Mouse (Mus musculus): ENCODE data around the gene Fyttd1.
"Not testable (repeated sequence)": the region's sequence is repeated elsewhere in the genome, so short reads cannot be mapped to it uniquely, and the experiment has no call there.

The Fyttd1 gene

GRCm38 (mm10) chr16:32877343-32878156 lies at the start of gene Fyttd1, which contains the start of gene Rubcn:
Gene Fyttd1 (plus strand): TSS chr16:32877500.
Gene Rubcn (minus strand): TSS chr16:32877766.
- DNase-seq = peak; percentile 96

- no peak for DNase-seq
These were observed 48.2 kb upstream of the Fyttd1 start for GRCm38 (mm10) chr16:32829104-32829503.

GRCm38 (mm10) chr16:32831501-32831900 lies 45.8 kb upstream of the Fyttd1 start:
- DNase-seq = no peak

- no peak for DNase-seq
These were observed 30.2 kb upstream of the Fyttd1 start for GRCm38 (mm10) chr16:32847103-32847502.

GRCm38 (mm10) chr16:32849042-32849830 lies 28.1 kb upstream of the Fyttd1 start:
- no peak for DNase-seq

GRCm38 (mm10) chr16:32853492-32854049 lies 23.7 kb upstream of the Fyttd1 start:
- no peak for DNase-seq

GRCm38 (mm10) chr16:32854050-32854571 lies 23.2 kb upstream of the Fyttd1 start:
- DNase-seq = no peak

GRCm38 (mm10) chr16:32856751-32857150 lies 20.5 kb upstream of the Fyttd1 start:
- no peak for DNase-seq

GRCm38 (mm10) chr16:32858356-32858755 lies 18.9 kb upstream of the Fyttd1 start:
- DNase-seq = no peak

DNA sequence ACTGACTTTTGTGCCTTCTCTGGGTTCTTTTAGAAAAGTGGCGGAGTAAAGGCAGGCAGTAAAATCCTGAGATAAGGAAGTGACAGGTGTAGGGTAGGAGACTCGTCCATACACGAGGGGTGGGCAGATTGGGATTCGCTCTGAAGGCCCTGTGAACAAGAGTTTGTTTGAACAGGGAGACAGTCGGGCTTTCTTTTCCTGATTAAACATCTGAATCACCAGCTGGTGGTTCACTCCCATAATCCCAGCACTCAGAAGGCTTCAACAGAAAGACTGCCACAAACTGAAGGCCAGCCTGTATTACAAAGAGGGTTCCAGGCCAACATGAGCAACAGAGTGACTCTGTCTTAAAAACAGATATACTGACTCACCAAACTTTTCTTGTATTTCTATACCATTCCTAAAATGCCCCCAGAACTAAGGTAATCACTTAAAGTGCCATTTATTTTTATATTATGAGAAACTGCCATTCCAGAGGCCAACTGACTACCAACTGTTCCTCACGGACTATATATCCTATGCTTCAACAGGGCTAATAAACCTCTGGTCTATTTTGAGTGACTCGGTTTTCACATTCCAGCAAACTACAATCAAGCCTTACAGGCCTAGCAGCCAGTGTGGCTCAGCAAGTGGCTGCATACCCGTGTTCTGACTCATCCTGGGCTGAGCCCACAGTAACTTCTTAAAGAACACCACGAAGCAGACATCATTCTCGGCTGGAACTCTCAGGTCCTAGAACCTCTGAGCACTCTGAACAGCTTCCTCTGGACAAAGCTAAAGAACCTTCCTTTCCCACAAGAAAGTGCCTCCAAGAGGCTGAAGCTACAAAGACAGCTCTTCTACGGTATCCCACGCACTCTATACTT lies 18.3 kb upstream of the Fyttd1 start:
- DNase-seq = no peak

GRCm38 (mm10) chr16:32861813-32862385 lies 15.4 kb upstream of the Fyttd1 start:
- no peak for DNase-seq

DNA sequence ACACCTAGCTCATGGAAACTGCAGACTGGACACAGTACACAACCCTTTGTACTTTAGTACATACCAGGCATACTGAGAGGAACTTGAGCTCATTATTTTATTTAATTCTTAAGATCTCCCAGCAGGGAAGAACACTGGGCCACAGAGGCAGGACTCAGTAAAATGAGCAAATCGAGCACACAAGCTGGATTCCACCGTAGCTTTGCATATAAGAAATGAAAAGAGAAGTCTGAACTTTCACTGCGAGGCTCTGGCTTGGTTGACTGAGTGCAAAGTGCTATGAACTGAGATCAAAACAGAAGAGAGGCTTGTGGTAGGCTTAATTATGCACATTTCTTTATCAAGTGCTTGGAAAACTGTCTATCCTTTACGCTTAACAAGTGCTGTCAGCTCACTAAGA lies 11.9 kb upstream of the Fyttd1 start:
- DNase-seq = no peak

DNA sequence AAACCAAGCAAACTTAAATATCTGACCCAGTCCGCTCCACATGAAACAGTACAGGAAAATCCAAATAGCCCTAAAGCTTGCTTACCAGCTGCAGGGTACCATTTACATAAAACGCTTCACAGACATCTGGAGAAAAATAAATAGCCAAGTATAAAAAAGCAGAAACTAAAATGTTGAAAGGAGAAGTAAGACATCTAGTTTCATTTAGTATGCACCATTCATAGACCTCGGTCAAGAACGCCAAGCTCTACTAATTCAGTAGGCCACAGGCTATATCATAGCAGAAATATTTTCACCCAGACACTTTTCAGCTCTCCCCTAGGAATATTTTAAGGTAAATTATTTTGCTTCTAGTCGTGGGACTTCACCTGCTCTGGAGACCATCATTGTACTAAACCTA lies 10.6 kb upstream of the Fyttd1 start:
- no peak for DNase-seq

DNA sequence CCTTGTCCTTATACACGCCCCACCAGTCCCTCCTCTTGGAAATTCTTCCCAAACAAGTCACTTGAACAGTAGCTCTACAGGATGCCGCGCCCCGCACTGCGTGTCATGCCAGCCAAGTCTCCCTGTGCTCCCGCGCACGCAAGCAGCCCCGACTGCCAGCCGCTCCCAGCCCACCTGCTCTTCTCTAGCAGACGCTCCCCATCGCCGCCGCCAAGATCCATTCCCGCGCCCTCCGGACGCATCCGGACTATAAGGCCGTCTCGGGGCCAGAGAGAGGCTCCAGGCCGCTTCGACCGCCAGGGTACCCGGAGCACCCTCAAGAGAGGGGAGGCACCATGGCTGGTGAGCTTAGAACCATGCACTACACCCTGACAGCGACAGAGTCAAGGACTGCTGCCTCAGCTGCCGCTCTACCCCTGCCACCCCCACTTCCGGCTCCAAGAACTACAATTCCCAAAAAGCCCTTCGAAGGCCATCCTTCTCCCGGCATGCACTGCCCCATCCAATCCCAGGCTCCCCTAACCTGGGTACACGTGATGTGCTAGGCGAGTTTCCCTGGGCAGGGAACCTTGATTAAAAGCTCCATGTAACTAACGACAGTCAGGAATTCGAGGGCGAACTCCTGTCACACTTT lies 9.3 kb upstream of the Fyttd1 start:
- peak; percentile 92 for DNase-seq

GRCm38 (mm10) chr16:32870231-32870630 lies 7.1 kb upstream of the Fyttd1 start:
- no peak for DNase-seq

DNA sequence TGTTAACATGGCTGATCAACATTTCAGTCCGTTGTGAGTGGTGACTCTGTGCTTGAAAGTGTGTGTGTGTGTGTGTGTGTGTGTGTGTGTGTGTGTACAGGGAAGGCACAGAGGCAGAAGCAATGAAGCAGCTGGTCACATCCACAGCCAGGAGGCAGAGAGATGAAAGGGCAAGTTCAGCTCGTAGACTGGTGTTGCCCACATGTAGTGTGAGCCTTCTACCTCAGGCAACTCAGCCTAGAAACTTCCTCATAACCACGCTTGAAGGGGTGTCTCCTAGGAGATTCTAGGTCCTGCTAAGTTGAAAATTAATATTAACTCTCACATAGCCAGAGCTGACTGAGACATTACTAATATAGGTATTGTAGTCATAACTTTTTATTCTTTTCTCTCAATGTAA lies 3.9 kb upstream of the Fyttd1 start:
- DNase-seq = no peak

DNA sequence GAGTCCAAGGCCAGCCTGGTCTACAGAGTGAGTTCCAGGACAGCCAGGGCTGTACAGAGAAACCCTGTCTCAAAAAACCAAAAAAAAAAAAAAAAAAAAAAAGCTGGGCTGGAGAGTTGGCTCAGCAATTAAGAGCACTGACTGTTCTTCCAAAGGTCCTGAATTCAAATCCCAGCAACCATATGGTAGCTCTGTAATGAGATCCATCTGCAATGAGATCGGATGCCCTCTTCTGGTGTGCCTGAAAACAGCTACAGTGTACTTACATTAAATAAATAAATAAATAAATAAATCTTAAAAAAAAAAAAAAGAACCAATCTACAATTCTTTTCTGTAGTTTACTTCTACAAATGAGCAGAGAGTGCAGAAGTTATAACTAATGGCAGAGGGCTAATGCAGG lies 2.0 kb upstream of the Fyttd1 start:
- not testable (repeated sequence) for DNase-seq

- peak; percentile 23 for DNase-seq
These were observed 1.5 kb upstream of the Fyttd1 start for GRCm38 (mm10) chr16:32875847-32876246.

DNA sequence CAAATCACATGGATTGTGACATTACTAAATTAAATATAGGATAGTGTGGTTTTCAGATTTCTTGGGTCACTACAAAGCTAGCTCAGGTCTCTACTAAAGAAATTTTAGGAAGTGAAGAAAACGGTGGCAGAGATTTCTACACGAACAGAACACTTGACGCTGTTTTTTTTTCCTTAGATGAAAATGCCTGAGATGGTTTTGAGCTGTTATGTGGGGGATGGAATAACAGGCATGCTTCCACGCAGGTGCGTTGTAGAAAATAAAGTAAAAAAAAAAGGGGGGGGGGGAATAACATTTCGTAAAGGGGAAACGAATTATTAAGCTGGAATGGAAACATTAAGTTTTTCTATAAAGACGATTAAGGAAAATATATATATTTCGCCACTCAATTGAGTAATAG lies 469 bp upstream of the Fyttd1 start:
- no peak for DNase-seq

DNA sequence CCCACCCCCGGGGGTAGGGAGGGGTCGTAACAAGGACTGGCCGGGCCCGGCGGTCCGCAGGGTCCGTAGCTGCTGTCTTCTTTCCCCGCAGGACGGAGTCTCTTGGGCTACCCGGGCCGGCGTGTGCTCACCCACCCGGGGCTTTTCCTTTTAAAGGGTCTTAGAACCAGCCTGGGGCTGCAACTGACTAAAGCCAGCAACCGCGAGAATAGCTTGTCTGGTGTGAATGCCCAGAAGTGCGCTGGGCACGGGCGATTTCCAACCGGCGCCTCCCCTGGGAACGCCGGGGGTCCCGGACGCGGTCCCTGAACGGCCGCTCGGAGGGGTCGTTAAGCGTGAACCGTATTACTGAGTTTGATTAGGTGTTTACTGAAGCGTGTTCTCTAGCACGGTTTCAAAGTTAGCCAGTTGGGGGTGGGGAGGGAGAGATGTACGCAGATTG lies 878 bp downstream of the Fyttd1 start:
- DNase-seq = peak; percentile 26

All from kidney, adult 11 months (tissue).